Mouse (Mus musculus) embryonic facial prominence, embryonic 13.5 days (tissue): ENCODE data around the gene Smg6. TPM values are rescaled to one million over a fixed set of nuclear protein-coding genes. Genes with fewer than 3 reads are reported as not detected.

Experiments used
- ATAC-seq: fragments of 200-750 bp; cut with Nextera tagmentation; 2 replicates; pipeline ENCODE4 v1.8.0; 2017; ENCODE audit warnings: low read depth; ENCODE audit not compliant: insufficient number of reproducible peaks, insufficient read depth, low FRiP score, low TSS enrichment
- H3K27ac ChIP-seq: fragments of 300-500 bp; sonication (generic); 2 replicates; pipeline ENCODE4 v1.5.1; 2015; ENCODE audit warnings: moderate library complexity, mild to moderate bottlenecking, inconsistent platforms
- H3K27me3 ChIP-seq: fragments of 300-500 bp; sonication (generic); 2 replicates; pipeline ENCODE4 v1.6.1; 2015; ENCODE audit warnings: mild to moderate bottlenecking, inconsistent platforms
- H3K36me3 ChIP-seq: fragments of 300-500 bp; sonication (generic); 2 replicates; pipeline ENCODE4 v1.6.1; 2015; ENCODE audit warnings: mild to moderate bottlenecking, inconsistent platforms
- H3K4me1 ChIP-seq: fragments of 300-500 bp; sonication (generic); 2 replicates; pipeline ENCODE4 v1.6.1; 2015; ENCODE audit warnings: inconsistent platforms
- H3K4me2 ChIP-seq: fragments of 300-500 bp; sonication (generic); 2 replicates; pipeline ENCODE4 v1.6.1; 2015; ENCODE audit warnings: moderate library complexity, mild to moderate bottlenecking, inconsistent platforms
- H3K4me3 ChIP-seq: fragments of 300-500 bp; sonication (generic); 2 replicates; pipeline ENCODE4 v1.5.1; 2015; ENCODE audit warnings: mild to moderate bottlenecking, inconsistent platforms
- H3K9ac ChIP-seq: fragments of 300-500 bp; sonication (generic); 2 replicates; pipeline ENCODE4 v1.6.1; 2015; ENCODE audit warnings: mild to moderate bottlenecking, inconsistent platforms
- H3K9me3 ChIP-seq: fragments of 300-500 bp; sonication (generic); 2 replicates; pipeline ENCODE4 v1.6.1; 2016; ENCODE audit warnings: inconsistent platforms
- WGBS: fragments of 180-500 bp; shearing (Covaris S2); methylation state at CpG from one replicate; pipeline ENCODE4 v1.1.7; 2015; ENCODE audit warnings: mixed read lengths; 5-methylcytosine and 5-hydroxymethylcytosine counted together
- polyA plus RNA-seq: library from polyadenylated mRNA; unstranded; fragments of >200 nt; fragmentation: Nextera tagmentation; extraction: Ambion mirVana; gene quantifications from 2 replicates; pipeline ENCODE4 v1.2.1, GENCODE M21; 2015

Smg6 gene
- polyA plus RNA-seq, 1 experiment from 2014 or later = 22.5 TPM

DNA sequence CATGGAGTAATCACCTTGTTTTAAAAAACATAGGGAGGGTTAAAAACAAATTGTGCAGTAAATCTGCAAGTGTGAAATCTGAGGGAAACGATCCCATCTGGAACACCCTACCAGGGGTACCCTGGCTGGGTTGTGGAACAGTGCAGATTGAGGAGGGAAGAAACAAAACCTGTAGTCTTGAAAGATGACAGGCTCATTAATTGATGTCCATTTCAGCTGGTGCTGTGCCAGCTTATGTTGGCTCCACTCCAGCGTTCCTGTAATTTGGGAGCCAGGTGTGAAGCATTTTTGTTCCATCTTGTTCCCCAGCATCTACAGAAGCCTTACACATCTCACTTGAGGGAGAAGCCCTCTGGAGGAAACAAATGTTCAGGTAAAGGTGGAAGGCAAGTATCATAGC is 153.0 kb downstream of the Smg6 start:
- no peak overlapping the region for H3K9ac ChIP-seq
- whole genome bisulfite sequencing = 69% methylated on average over 2 of the region's 2 CpGs
- peaks cover 6% of the 10 kb centered on the region; the same call in 1 of the 2 replicates for H3K36me3 ChIP-seq
- H3K4me3 ChIP-seq = no peak overlapping the region
- H3K4me1 ChIP-seq = peaks cover 21% of the 10 kb centered on the region
- no peaks in the 10 kb centered on the region for H3K27me3 ChIP-seq
- H3K9me3 ChIP-seq = no peaks in the 10 kb centered on the region
- ATAC-seq = no peak
- H3K27ac ChIP-seq = no peak overlapping the region
- no peak overlapping the region for H3K4me2 ChIP-seq

GRCm38 (mm10) chr11:75083031-75083430 is 157.4 kb downstream of the Smg6 start:
- no peak overlapping the region for H3K4me3 ChIP-seq
- ATAC-seq = no peak
- no peaks in the 10 kb centered on the region for H3K4me1 ChIP-seq
- no peak overlapping the region for H3K9ac ChIP-seq
- H3K27me3 ChIP-seq = no peaks in the 10 kb centered on the region
- WGBS = 77% methylated on average over 1 of the region's 1 CpGs
- H3K36me3 ChIP-seq = peaks cover 17% of the 10 kb centered on the region
- no peak overlapping the region for H3K4me2 ChIP-seq
- no peak overlapping the region for H3K27ac ChIP-seq
- H3K9me3 ChIP-seq = no peaks in the 10 kb centered on the region

GRCm38 (mm10) chr11:75092159-75092558 is 166.5 kb downstream of the Smg6 start:
- no peaks in the 10 kb centered on the region for H3K27me3 ChIP-seq
- H3K4me3 ChIP-seq = no peak overlapping the region
- H3K27ac ChIP-seq = no peak overlapping the region
- H3K36me3 ChIP-seq = no peaks in the 10 kb centered on the region
- ATAC-seq = no peak
- H3K9ac ChIP-seq = no peak overlapping the region
- H3K4me1 ChIP-seq = no peaks in the 10 kb centered on the region
- H3K9me3 ChIP-seq = no peaks in the 10 kb centered on the region
- 52% methylated on average over 3 of the region's 3 CpGs for WGBS
- H3K4me2 ChIP-seq = no peak overlapping the region

DNA sequence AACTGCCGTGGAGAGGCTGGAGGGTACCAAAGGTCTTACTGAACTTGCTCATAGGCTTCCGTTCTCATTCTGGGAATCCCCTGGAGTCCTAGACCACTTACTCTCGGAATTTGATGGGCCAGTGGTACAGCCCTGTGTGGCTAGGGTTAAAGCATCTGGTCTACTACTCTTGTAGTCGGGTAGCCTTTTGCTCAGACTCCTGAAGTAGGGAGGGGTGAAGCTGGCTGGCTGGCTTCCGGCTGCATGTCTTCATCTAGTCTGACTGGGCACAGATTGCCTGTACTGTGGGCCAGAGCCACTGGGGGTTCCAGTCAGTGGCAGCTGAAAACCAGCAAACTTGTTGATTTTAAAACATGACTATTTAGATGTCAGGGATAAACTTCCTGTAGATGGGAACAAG is 167.0 kb downstream of the Smg6 start:
- Histone ChIP-seq H3K27ac (no peak overlapping the region), H3K4me3 (no peak overlapping the region), H3K36me3 (peaks cover 2% of the 10 kb centered on the region), H3K4me1 (no peaks in the 10 kb centered on the region), H3K9me3 (no peaks in the 10 kb centered on the region), H3K9ac (no peak overlapping the region), H3K27me3 (no peaks in the 10 kb centered on the region), H3K4me2 (no peak overlapping the region)
- 51% methylated on average over 5 of the region's 5 CpGs for WGBS
- no peak for ATAC-seq

- H3K27ac ChIP-seq = no peak overlapping the region
- no peaks in the 10 kb centered on the region for H3K4me1 ChIP-seq
These were observed 169.1 kb downstream of the Smg6 start for GRCm38 (mm10) chr11:75094759-75095158.

GRCm38 (mm10) chr11:75102763-75103339 is 177.2 kb downstream of the Smg6 start:
- no peak; the same call in 1 of the 2 replicates for ATAC-seq
- WGBS = 68% methylated on average over 5 of the region's 5 CpGs
- Histone ChIP-seq H3K4me2 (no peak overlapping the region), H3K27me3 (no peaks in the 10 kb centered on the region), H3K9me3 (no peaks in the 10 kb centered on the region), H3K4me3 (no peak overlapping the region), H3K27ac (peak overlapping the region; percentile 34), H3K9ac (no peak overlapping the region), H3K36me3 (peaks cover 1% of the 10 kb centered on the region), H3K4me1 (peaks cover 16% of the 10 kb centered on the region)

More at GRCm38 (mm10) chr11:75094759-75095158, 169.1 kb downstream of the Smg6 start:
- Histone ChIP-seq H3K4me2 (no peak overlapping the region), H3K9me3 (no peaks in the 10 kb centered on the region), H3K9ac (no peak overlapping the region), H3K36me3 (peaks cover 6% of the 10 kb centered on the region), H3K27me3 (no peaks in the 10 kb centered on the region), H3K4me3 (no peak overlapping the region)
- WGBS = 94% methylated on average over 1 of the region's 1 CpGs
- no peak for ATAC-seq

DNA sequence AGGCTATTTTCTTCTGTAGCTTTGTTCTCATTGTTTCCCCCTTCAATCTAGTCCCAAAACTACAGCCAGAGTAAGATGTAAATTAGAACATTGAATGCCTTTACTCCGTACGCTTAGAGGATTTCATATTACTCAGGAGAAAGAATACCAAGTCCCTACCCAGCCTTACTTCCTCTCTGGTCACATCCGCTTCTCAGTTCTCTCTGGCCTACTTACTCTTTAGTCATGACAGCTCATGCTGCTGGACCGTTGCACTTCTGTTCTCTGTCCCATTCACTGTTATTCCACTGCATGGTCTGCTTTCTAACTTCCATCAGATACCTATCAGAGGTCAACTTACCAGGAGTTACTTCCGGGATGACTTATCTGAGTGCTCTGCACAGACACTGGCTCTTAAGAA is 181.0 kb downstream of the Smg6 start:
- no peak for ATAC-seq
- H3K4me1 ChIP-seq = peaks cover 16% of the 10 kb centered on the region
- WGBS = 89% methylated on average over 5 of the region's 5 CpGs
- no peak overlapping the region for H3K9ac ChIP-seq
- no peak overlapping the region for H3K27ac ChIP-seq
- no peak overlapping the region for H3K4me3 ChIP-seq
- no peaks in the 10 kb centered on the region for H3K9me3 ChIP-seq
- no peaks in the 10 kb centered on the region for H3K36me3 ChIP-seq
- no peak overlapping the region for H3K4me2 ChIP-seq
- no peaks in the 10 kb centered on the region for H3K27me3 ChIP-seq

GRCm38 (mm10) chr11:75108909-75109308 is 183.3 kb downstream of the Smg6 start:
- no peak for ATAC-seq
- no peak overlapping the region for H3K4me2 ChIP-seq
- H3K4me3 ChIP-seq = no peak overlapping the region
- H3K27ac ChIP-seq = no peak overlapping the region
- H3K4me1 ChIP-seq = no peaks in the 10 kb centered on the region
- H3K27me3 ChIP-seq = no peaks in the 10 kb centered on the region
- no peak overlapping the region for H3K9ac ChIP-seq
- no peaks in the 10 kb centered on the region for H3K9me3 ChIP-seq
- no peaks in the 10 kb centered on the region for H3K36me3 ChIP-seq

DNA sequence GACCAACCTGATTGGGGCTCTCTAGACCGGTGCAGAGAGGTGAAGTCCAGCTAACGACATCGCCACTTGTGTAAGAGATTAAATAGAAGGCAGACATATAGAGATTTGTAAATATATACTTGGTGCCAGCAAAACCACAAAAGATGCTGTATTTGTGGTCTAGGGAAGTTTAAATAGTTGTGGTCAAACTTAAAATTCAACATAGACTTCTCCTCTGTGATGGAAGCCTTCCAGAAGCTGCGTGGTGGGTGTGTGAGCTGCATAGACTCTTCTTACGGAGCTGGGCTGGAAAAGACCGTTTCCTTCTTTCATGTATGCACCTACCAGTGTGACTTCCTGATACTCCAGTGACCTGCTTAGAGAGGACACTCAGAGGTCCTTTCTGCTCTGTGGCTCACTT is 190.8 kb downstream of the Smg6 start:
- no peaks in the 10 kb centered on the region for H3K36me3 ChIP-seq
- H3K27ac ChIP-seq = no peak overlapping the region
- no peak overlapping the region for H3K4me3 ChIP-seq
- H3K9me3 ChIP-seq = no peaks in the 10 kb centered on the region
- no peak for ATAC-seq
- peaks cover 16% of the 10 kb centered on the region for H3K4me1 ChIP-seq
- H3K27me3 ChIP-seq = no peaks in the 10 kb centered on the region
- no peak overlapping the region for H3K9ac ChIP-seq
- no peak overlapping the region for H3K4me2 ChIP-seq
- 52% methylated on average over 6 of the region's 6 CpGs for whole genome bisulfite sequencing

GRCm38 (mm10) chr11:75118141-75118540 is 192.5 kb downstream of the Smg6 start:
- H3K27me3 ChIP-seq = no peaks in the 10 kb centered on the region
- H3K4me3 ChIP-seq = no peak overlapping the region
- no peak overlapping the region for H3K9ac ChIP-seq
- peaks cover 16% of the 10 kb centered on the region for H3K4me1 ChIP-seq
- no peaks in the 10 kb centered on the region for H3K9me3 ChIP-seq
- no peaks in the 10 kb centered on the region for H3K36me3 ChIP-seq
- no peak overlapping the region for H3K27ac ChIP-seq
- H3K4me2 ChIP-seq = no peak overlapping the region
- no peak for ATAC-seq
- 96% methylated on average over 2 of the region's 2 CpGs for WGBS

GRCm38 (mm10) chr11:75119298-75119697 is 193.7 kb downstream of the Smg6 start:
- WGBS = 90% methylated on average over 2 of the region's 2 CpGs

DNA sequence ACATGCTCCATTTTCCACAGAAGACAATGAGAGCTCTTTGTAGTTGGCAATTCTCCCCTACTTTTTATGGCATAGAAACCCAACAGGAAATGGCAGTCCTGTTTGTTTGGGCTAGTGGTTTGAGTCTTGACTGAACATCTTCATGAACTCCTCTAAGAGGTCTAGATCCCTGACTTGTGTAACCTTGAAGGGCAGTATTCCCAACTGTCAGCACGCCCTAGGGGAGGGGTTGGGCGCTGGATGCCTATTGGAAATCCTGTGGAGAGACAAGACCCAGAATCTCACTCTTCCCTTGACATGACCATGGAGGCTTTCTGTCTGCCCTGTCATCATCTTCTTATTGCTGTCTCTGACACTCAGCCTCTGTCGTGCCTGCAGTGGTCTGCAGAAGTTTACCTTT is 194.2 kb downstream of the Smg6 start:
- Histone ChIP-seq H3K4me2 (no peak overlapping the region), H3K9me3 (no peaks in the 10 kb centered on the region), H3K36me3 (no peaks in the 10 kb centered on the region), H3K9ac (no peak overlapping the region), H3K27ac (no peak overlapping the region), H3K4me1 (peaks cover 16% of the 10 kb centered on the region), H3K27me3 (no peaks in the 10 kb centered on the region), H3K4me3 (no peak overlapping the region)
- ATAC-seq = no peak
- WGBS = 81% methylated on average over 3 of the region's 3 CpGs

More at GRCm38 (mm10) chr11:75119298-75119697, 193.7 kb downstream of the Smg6 start:
- Histone ChIP-seq H3K27me3 (no peaks in the 10 kb centered on the region), H3K4me1 (peaks cover 16% of the 10 kb centered on the region), H3K4me3 (no peak overlapping the region), H3K9me3 (no peaks in the 10 kb centered on the region), H3K4me2 (no peak overlapping the region), H3K36me3 (no peaks in the 10 kb centered on the region), H3K27ac (no peak overlapping the region), H3K9ac (no peak overlapping the region)
- ATAC-seq = no peak
